Mouse (Mus musculus) thymus, postnatal 4 days (tissue): ENCODE measurements at regions not wholly inside any gene's neighbourhood (a gene's known extent, or its start where the extent isn't known, plus 50 kb on each side); places are given as distances from the start of the nearest gene placed in this dataset.

Experiments
- DNase-seq: peaks from one replicate; pipeline ENCODE4 v3.0.0; 2021

DNA sequence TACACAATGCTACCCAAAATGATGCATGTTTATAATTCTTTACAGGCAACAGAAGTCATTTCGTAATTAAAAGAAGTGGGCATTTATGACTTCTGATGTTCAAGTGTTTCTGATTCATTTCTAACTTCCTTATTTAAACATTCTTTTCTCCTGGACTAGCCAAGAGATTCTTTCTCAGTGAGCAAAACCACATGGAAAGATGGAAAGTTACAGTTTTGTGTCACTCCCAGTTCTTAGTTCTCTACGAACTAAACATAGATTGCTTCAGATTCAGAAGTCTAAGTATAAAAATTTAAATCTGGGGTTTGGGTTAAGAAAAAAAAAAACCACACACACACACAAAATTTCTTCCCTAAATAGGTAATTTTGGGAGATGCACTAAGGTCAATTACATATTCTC is 288.0 kb upstream of the Paip1 start:
- no peak for DNase-seq

DNA sequence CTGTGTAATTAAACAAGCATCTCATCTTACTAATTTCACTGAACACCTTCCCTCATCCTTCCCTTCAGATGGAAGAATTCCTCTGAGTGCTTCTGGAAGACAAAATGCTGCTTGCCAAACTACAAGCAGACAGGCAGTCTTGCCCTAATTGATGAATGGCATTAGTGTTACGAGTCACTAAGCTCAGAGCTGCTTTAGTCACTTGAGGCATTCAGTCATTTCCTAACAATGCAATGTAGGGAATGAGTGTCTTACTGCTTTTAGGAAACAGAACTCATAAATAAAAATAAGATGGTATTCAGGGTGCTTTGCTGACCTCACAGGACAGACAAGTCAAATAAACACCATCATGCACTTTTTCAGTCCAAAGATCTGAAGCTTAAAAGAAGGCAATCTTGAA is 285.1 kb upstream of the Paip1 start:
- DNase-seq = no peak

DNA sequence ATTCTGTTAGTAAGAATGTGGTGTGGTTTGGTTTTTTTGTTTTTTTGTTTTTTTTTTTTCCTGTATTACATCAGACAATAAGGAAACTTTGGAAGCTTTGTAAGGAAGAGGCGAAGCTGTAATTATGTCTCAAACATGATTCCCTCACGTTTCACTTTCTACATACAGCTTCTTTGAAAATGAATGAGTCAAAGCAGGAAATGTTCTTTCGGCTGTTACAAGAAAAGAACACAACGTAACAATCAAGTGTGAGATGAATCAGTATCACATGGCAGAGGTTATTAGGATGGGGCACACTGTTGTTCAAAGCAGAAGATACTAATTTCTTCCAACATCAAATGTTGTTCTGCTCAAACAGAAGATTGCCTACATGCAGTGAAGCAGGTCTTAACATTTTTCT is 282.7 kb upstream of the Paip1 start:
- DNase-seq = no peak

DNA sequence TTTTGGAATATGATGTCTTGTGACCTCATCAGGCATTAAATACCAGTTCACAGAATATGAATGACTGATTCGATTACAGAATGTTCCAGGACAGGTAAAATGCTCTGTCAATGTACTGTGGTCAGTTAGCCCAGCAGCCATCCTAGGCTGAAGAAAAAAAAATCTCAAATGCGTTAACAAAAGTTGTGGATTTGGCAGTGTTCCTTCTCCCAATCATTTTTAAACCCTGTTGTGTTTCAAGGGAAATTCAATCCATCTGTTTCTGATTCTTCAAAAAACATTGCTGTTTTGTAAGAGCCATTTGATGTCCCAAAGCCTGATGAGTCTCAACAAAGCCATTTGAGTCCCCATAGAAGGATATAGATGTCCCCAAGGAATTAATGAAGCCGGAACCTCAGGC is 280.7 kb upstream of the Paip1 start:
- no peak for DNase-seq

DNA sequence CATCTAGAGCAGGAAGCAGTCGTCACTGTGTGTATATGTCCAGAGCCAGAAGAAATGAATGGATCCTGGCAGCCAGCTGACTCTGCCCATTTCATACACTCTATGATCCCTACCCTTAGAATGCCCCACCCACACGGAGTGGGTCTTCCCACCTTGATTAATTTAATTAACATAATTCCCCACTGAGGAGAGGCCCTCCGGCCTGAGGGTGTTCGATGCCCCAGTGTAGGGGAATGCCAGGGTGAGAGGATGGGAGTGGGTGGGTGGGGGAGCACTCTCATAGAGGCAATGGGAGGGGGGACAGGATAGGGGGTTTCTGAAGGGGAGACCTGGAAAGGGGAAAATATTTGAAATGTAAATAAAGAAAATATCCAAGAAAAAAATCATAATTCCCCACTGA is 279.3 kb upstream of the Paip1 start:
- no peak for DNase-seq

DNA sequence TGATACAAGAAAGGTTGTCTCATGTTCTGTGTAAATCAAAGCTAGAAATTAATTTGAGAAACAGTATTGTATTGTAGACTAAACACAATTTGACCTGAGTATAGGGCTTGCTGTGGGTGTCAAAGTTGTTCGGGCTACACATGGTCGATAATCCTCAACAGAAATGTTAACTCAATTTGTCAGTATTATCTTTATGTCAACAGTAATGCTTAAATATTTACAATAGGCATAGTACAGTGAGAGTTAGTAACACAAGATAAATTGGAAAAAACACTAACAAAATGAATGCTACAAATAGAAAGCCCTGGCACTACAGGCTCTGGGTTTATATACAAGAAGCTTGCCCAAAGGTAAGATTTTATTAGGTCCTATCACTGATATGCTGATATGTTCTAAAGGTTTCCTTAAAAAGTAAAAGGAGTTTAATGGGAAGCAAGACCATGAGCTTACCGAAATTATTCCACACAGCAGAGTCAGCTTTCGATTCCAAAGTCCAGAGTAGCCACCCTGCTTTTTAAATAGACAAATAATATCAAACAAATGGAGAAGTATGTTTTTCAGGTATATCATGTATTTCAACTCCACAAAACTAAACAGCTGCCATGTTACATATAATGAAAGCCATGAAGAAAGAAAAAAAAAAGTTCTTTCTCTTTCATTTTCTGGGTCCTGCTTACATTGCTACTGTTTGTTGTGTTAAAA is 277.4 kb upstream of the Paip1 start:
- no peak for DNase-seq

DNA sequence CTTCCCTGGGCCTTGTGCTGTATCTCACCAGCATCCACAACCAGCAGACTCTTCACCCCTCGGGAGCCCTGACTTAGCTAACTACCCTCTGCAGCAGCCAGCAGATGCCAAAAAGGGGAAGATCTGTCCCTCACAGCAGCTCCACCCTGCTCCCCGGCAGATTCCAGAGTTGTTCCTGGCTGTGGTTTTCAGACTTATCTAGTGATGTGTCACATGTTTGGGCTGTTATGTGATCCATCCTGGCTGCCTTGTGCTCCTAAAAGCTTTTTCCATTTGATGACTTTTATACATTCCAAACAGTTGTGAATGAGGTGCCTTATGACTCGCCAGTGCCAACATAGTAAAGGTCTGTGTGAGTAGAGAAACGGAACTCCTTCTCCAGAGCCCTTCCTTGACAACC is 250.6 kb upstream of the Paip1 start:
- no peak for DNase-seq

DNA sequence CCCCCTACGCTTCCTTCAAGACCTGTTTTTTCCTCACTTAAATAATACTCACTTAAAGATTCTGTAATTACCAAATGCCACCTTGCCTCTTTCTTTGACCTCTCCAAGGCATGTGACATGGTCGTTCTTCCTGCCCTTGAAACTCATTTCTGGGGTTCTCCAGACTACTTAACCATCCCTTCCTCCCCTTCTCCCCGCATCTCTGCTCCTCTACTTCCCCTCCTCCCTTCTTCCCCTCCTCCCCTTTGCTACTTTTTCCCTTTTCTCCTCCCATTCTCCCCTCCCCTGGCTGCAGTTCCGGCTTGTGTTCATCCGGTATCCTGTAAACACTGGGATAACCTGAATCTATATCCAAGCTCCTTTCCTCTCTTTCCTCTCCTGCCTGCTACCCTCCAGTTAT is 250.2 kb upstream of the Paip1 start:
- DNase-seq = no peak

DNA sequence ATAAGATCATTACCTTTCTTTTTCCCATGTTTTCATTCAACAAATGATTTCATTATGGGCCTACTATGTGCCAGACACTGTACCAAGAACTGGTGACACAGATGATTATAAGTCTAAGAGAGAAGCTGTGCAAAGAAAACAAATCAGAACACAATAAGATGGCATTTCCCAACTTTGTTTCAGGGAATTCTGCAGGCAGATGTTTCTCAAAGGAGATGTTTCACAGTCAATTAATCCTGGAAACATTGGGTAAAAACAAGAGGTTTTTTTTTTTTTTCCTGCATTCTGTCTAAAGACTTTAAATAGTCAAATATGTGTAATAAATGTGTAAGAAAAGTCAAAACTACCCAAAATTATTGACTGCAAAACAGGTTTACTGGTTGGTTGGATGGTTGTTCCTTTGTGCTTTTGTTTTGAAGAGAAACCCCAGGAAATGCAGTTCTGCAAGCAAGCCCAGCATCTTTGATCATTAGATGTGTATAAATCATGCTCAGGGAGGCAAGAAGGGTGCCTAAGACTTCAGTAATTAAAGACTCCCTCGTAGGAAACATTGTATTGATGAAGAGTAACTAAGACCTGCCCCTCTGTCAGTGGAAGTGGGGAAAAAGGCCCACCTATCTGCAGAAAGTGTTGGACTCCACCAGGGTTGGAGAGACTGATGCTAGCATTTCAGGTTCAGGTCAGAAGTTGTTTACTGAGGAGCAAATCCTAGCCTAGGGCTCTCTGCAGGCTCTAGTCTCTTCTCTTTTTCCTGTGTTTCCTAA is 249.1 kb upstream of the Paip1 start:
- no peak for DNase-seq

DNA sequence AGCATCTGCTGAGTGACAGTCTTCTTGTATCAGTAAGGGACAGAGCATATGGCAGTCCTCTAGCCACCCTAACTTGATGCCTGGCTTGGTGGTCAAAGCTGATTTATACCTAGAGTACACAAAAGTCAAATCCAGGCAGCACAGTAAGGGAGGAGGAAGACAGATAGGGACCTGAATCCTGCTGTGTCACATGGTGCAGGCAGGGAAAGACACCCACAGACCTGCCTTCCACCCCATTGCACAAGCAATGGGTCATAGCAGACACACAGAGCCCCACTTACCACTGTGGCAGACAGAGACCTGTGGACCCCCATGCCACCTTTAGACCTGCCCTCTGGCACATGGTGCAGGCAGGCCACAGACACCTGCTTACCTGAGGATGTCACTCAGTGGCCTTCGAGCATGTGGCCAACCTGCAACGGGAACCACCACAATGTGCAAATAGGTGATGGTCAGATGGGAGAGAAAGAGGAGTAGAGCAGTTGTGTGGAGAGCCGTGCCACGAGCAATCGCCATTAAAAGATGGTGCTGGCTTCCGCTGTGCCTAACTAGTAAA is 244.0 kb upstream of the Paip1 start:
- no peak for DNase-seq

DNA sequence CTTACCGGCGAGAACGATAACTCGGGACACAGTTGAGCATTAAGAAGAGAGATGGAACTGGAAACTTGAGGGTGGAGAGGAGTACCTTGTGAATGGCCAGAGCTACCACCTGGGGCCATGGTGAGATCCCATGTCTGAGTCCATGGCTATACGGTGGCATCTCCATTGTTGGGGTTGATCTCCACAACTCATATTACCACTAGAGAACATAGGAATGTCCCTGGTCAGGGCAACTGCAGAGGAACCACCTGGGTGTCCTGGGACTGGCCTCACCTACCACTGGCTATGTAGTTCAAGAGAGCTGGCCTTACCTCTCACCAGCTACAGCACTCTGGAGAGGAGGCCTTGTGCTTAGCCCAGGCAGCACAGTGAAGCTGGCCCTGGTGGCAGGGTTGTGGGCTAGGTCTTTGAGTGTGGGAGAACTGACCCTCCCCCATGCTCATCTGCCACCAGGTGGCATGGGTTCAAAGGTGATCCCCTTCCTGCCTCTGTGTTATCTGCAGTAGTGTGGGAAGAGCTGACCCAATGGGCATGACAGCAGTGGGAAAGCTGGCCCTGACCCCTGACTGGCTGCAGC is 242.7 kb upstream of the Paip1 start:
- DNase-seq = no peak

DNA sequence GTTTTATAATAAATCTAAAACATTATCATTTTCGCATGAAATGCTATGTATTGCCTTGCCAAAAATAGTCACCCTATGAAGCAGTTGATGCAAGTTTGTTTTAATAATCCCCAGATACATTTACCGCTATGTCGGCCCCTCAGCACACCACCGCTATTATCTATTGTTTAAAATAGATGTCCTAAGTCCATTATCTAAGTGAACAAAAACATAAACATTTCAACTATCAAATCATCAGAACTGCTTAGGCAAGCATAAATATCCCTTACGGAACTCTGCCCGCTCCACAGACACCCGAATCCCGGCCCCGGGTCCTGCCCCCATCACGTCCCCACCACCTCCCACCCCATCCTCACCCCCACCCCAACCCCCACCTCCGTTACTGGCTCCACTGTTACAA is 196.8 kb upstream of the Paip1 start:
- no peak for DNase-seq

DNA sequence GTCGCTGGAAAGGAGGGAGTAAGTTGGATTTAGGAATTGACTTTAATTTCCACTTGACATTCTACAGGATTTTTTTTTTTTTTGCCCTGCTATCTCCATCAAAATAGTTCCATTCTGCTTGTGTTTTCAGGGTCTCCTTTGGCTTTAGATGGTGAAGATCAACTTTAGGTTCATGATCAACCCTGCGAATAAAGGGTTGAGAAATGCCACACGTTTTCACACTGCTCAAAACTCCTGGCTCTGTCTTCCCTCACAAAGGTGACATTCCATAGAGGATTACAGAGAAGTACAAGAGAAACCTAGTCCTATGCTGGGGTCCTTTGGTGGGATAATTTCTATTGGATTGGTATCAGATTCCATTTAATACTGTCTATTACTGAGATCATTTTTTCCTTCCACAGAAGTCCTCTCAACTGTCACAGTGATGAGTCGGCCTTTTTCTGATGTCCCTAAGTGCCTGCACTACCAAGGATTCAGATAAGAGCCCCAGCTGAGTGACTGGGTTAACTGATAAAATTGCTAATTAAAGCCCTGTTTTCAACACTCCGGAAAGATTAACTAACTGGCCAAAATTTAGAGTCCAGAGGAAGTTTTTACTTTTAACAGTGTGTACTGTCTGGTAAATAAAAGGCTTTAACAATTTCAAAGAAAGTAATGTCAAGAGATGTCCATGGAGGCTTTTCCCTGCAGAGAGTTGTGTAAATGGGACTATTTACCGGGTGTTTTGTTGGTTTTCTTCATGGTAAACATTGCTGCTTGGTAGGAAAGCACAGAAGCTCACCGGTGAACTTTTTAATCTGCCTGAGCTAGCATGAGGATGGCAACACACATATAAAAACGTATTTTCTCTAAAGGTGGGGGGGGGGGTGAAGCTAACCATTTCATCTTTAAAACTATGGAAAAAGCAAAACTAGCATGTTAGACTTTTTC is 196.0 kb upstream of the Paip1 start:
- no peak for DNase-seq

DNA sequence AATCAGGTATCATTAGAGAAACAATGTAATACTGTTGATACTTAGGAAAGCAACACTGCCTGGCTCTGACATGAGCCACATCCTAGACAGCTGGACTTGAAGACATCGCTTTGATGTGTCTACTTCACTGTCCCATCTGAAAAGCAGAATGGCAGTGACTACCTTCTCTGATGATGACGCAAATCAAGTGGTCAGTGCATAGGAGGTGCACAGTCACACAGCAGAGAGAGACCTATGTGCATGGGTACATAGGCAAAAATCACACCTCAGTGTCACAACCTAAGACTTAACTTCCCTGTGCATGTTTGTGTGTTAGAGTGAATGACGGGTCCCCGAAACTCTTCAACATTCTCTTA is 195.4 kb upstream of the Paip1 start:
- DNase-seq = no peak

DNA sequence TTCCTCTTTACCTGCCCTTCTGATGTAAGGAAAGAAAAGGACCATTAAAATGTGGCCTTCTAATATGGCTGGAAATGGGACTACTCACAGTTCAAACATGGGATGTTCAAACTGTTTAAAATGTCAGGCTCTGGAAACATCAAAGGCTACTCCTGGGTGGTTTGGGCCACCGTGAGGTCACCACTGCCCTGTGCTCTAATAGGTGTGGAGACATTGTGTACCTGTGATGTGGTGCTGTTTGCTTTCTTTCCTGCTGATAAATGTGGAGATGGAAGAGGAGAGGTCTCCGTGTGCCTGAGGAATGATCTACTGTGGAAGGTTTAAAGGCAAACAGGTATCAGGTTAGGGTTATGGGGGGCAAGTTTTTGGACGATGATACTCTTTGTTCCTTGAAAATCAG is 194.5 kb upstream of the Paip1 start:
- DNase-seq = no peak

DNA sequence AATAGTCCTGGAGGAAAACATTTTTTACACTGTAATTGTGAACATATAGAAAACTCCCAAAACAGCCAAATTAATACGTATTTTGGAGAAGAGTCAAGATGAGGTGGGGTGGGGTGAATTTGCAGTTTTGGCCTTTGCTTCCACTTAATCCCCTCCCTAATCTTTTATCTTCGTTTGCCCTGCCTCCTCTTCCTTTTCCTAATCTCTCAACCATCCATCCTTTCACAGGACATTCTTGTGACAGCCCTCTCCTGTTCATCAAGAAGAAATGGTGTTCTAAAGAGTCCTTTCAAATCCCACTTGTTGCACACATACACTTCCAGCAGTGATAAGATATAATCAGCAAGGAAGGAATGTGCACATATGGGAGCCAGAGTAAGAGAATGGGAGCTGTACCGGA is 186.0 kb upstream of the Paip1 start:
- no peak for DNase-seq

DNA sequence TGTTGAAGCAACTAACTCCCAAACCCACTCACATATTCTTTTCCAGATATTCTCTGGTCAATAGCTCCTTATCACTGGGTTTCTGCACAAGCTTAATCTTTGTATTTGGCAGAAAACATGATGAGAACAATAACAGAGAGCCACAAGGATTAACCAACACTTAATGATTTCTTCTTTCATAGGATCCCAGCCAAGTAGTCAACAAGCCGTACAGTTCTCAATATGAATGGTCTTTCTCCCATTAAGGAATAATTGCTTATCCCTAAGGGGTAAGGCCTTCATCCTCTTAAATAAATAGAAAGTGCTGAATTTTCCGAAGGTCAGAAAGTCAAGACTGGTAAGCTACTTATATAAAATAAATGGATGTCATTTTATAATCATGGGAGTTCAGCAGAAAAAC is 181.3 kb upstream of the Paip1 start:
- DNase-seq = no peak

DNA sequence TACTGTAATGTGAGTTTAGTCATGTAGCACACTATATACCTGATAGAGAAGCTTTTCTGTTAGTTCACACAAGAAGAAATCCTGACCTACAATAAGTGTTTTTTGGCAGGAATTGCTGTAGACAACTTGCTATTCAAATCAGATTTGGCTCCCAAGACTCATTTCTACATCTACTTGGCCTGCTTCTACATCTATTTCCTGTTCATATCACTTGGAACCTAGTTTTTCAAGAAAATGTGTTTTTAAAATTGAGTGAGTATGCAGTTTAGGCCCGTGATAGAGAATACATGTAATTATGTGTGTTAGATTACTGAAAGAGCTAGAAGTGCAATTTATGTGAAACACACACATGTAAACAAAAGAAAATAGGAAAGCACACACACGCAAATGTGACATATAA is 176.4 kb upstream of the Paip1 start:
- no peak for DNase-seq

DNA sequence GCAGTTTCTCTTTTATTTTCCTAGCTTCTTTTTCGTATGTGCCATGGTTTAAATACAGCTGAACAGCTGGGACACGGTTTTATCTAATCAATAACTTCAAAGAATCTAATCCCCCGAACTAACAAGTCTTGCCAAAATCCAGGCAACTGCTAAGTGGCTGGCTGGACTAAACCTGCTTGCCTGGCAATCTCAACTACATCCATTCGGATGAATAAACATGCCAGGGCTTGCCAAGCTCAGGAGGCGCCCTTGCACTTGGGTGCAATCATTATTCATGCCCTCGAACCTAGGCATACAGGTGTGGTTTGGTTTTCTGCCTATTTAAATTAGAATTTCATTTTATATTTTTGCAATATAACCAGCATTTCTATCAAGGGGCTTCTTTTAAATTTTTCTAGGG is 172.1 kb upstream of the Paip1 start:
- DNase-seq = no peak

DNA sequence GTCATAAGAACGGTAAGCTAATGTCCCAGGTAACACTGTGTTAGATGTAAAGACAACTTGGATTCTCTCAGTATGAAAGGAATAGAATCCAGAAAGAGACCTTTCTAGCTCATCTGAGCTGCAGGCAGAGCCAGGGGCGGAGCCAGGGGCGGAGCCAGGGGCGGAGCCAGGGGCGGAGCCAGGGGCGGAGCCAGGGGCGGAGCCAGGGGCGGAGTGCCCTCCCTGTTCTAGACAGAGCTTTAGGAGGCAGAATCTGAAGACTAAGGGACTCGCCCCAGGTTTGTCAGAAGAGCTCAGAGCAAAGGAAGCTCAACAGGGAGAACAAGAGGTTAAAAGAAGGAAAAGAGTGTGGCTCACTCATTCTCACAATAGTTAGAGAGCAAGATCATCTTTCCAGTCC is 169.9 kb upstream of the Paip1 start:
- no peak for DNase-seq

DNA sequence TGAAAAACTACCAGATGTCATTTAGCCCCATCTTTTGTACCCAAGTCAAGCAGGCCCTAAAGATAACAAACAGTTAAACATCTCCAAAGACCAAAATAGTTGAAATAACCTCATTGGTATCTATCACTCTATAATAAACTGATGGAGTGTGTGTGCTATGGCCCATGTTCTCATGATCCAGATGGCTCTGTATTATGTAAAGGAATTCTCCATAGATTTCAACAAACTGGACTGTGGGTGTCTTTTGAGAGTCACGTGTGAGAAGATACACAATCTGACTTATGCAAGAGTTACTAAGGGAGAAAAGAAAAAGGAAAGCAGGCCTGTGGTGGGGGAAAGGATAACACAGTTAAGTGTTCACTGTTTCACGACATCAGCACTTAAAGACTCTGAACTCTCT is 164.8 kb upstream of the Paip1 start:
- DNase-seq = no peak

DNA sequence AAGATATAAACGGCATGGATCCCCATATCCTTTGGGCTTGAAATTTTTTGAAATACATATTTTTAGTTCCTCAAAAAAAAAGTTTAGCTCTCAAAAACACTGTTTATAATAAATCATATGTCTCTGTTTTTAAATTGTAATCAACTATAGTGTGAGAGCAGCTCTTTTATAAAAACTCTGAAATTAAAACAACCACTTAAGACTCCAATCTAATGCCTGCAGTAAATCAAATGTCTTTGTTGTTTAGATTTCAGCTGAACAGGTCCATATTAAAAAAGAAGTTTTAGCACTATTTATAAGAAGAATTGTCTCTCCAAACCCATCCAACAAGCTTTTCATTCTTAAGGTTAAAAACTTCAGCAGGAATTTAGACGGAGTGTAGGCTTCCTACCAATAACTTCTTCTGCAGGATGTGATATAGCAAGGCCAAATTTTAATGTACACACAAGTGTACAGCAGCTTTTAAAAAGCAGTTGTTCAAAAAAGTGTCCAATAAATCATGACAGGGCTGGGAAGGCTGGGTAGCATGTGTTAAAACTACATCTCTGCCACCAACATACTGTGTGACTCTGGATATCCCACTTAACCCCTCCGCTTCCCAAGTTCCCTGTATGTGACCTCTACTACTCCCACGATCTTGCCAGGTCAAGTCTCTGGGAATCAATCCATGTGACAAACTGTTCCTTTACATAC is 160.6 kb upstream of the Paip1 start:
- no peak for DNase-seq

DNA sequence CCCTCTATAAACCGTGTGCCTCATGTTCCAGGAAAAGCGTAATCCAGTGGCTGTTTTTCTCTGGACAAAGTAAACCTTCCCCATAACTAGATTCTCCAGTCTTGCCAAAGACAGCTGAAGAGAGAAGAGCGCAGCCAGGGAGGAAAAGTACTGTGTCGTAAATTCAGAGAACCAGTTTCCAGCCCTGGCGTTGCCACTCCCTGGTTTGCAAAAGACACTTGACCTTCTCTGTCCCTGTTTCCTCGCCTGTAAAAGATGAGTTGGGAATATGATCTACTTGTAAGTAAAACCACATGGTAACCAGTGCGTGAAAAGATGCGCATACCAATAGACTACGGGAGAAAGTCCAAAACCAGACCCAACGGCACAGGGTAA is 160.1 kb upstream of the Paip1 start:
- DNase-seq = no peak
